19 mouse cellular contexts compared by ENCODE assay signal in the genomic region with DNA sequence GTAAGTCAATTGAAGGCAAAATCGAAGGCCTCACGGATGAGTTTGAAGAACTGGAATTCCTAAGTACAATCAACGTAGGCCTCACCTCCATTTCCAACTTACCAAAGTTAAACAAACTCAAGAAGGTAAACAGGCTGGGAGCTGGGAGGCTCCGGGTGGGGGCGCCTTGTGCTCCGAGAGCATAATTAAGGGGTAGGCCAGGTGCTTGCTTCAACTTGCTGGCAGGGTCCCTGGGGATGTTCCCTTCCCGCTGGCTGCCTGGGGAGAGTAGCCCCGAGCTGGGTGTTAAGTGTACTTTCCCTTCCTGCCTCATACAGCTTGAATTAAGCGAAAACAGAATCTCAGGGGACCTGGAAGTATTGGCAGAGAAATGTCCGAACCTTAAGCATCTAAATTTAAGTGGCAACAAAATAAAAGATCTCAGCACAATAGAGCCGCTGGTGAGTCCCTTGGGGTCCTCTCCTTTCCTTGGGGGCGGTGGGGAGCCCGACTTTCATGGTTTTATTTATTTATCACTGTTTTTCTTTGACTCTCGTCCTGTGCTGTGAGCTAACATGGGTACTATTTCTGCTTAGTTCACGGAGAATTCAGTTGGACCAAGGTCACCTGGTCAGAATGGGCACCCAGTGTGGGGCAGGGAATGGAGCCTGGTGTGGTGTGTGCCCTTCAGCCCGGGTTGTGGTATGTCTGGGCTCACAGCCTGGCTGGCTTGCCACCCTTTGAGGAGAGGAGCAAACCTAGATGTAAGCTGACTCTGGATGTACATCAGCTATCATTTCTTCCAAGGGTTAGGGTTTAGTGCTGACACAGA. TPM values are rescaled to one million over a fixed set of nuclear protein-coding genes. Genes with fewer than 3 reads are reported as not detected.
A peak's percentile ranks its signal among the peaks of the same experiment; 100 is the strongest.
DNase-seq lines count a peak whose midpoint lies in the region; ATAC-seq and TF ChIP-seq lines count a peak whose summit lies in the region.
"Had no signal": no experiment of that assay in that cellular context is flagged by ENCODE, and none has a peak within 500 bp of the region (broad histone marks: within the 10 kb centered on the region; RNA-seq: fewer than 3 reads in every experiment).

No protein-coding gene starts in this region.

- intact Hi-C loops in heart, adult 2 months (cut with DNase I) = loop anchor here (2.0 kb wide), 1 partner anchor 179 kb away; no protein-coding TSS in a partner anchor

- H3K4me3 ChIP-seq in cerebellum, adult 2 months (replicated peaks; ENCODE audit: insufficient read depth, low read depth, low read length) = no peak overlapping the region
- H3K4me3 ChIP-seq in heart, adult 2 months = no peak overlapping the region
- no peak overlapping the region for H3K4me3 ChIP-seq in stomach, postnatal 0 days (ENCODE audit: low read depth, low read length)
- no peak overlapping the region for H3K4me3 ChIP-seq in neural tube, embryonic 15.5 days (replicated peaks)
- H3K4me3 ChIP-seq: heart, embryonic 15.5 days; hindbrain, embryonic 15.5 days; limb, embryonic 10.5 days; liver, embryonic 13.5 days; neural tube, embryonic 13.5 days had no signal

- no peak for ATAC-seq in stomach, postnatal 0 days (ENCODE audit: low FRiP score, low TSS enrichment)
- ATAC-seq in neural tube, embryonic 15.5 days (ENCODE audit: low FRiP score) = no peak
- ATAC-seq: forebrain, embryonic 16.5 days had no signal

- H3K9me3 ChIP-seq in stomach, postnatal 0 days (ENCODE audit: control insufficient read depth, low read length) = no peaks in the 10 kb centered on the region
- no peaks in the 10 kb centered on the region for H3K9me3 ChIP-seq in neural tube, embryonic 15.5 days (replicated peaks)
- H3K9me3 ChIP-seq: heart, embryonic 15.5 days; hindbrain, embryonic 15.5 days; limb, embryonic 10.5 days; liver, embryonic 13.5 days; neural tube, embryonic 13.5 days had no signal

- peaks cover 51% of the 10 kb centered on the region for H3K4me1 ChIP-seq in cerebellum, adult 2 months (ENCODE audit: control insufficient read depth, insufficient read depth, low read length)
- H3K4me1 ChIP-seq in heart, adult 2 months (ENCODE audit: control insufficient read depth, insufficient read depth, low read length) = peaks cover 45% of the 10 kb centered on the region
- peaks cover 4% of the 10 kb centered on the region for H3K4me1 ChIP-seq in stomach, postnatal 0 days (replicated peaks; ENCODE audit: control insufficient read depth, insufficient read depth)
- H3K4me1 ChIP-seq in neural tube, embryonic 15.5 days = peaks cover 44% of the 10 kb centered on the region

- TF ChIP-seq EP300 in heart, adult 2 months (IDR thresholded peaks at IDR 0.05; ENCODE audit: insufficient read depth, low read depth, low read length) = no peak
- TF ChIP-seq EP300 in stomach, postnatal 0 days (optimal IDR thresholded peaks at IDR 0.05) = no peak

- H3K27me3 ChIP-seq in cerebellum, adult 2 months (ENCODE audit: control insufficient read depth, insufficient read depth, low read length) = no peaks in the 10 kb centered on the region
- H3K27me3 ChIP-seq in heart, adult 2 months (ENCODE audit: control insufficient read depth, insufficient read depth, low read length) = no peaks in the 10 kb centered on the region
- H3K27me3 ChIP-seq in stomach, postnatal 0 days (ENCODE audit: control insufficient read depth, insufficient read depth, low read length) = no peaks in the 10 kb centered on the region
- H3K27me3 ChIP-seq in neural tube, embryonic 15.5 days (replicated peaks) = no peaks in the 10 kb centered on the region
- H3K27me3 ChIP-seq: heart, embryonic 15.5 days; hindbrain, embryonic 15.5 days; liver, embryonic 13.5 days; neural tube, embryonic 13.5 days had no signal

- TF ChIP-seq POLR2A in cerebellum, adult 2 months (IDR thresholded peaks at IDR 0.05; ENCODE audit: borderline replicate concordance, insufficient read depth, low read length) = no peak
- no peak for TF ChIP-seq POLR2A in heart, adult 2 months (IDR thresholded peaks at IDR 0.05; ENCODE audit: insufficient read depth, low read depth, low read length)

- peak overlapping the region; percentile 20; the same call in 1 of the 2 replicates for H3K27ac ChIP-seq in cerebellum, adult 2 months (ENCODE audit: insufficient read depth, low read length)
- peak overlapping the region; percentile 48 for H3K27ac ChIP-seq in heart, adult 2 months
- H3K27ac ChIP-seq in stomach, postnatal 0 days (replicated peaks) = peak overlapping the region; percentile 40; the same call in 1 of the 2 replicates
- no peak overlapping the region for H3K27ac ChIP-seq in neural tube, embryonic 15.5 days (replicated peaks)
- H3K27ac ChIP-seq: heart, embryonic 15.5 days; hindbrain, embryonic 15.5 days; limb, embryonic 10.5 days; neural tube, embryonic 13.5 days had no signal

- H3K79me2 ChIP-seq in heart, adult 2 months (replicated peaks; ENCODE audit: control insufficient read depth, insufficient read depth, low read length) = peaks cover 6% of the 10 kb centered on the region

- H3K4me2 ChIP-seq in stomach, postnatal 0 days (replicated peaks; ENCODE audit: low read depth) = no peak overlapping the region
- no peak overlapping the region for H3K4me2 ChIP-seq in neural tube, embryonic 15.5 days
- H3K4me2 ChIP-seq: heart, embryonic 15.5 days; hindbrain, embryonic 15.5 days; liver, embryonic 13.5 days; neural tube, embryonic 13.5 days had no signal

- TF ChIP-seq CTCF in cerebellum, adult 2 months (IDR thresholded peaks at IDR 0.05; ENCODE audit: borderline replicate concordance, insufficient read depth, low read depth, low read length) = no peak
- no peak for TF ChIP-seq CTCF in heart, adult 2 months (IDR thresholded peaks at IDR 0.05)
- TF ChIP-seq CTCF in stomach, postnatal 0 days (IDR thresholded peaks at IDR 0.05; ENCODE audit: low read depth) = no peak

- peak in 1 of 2 experiments; percentile 28 for DNase-seq in cerebellum, adult 2 months
- DNase-seq in cerebellum, postnatal 4 days (ENCODE audit: low spot score in 2 of 2) = no peak
- DNase-seq in heart, adult 2 months = peak in 1 of 2 experiments; percentile 34
- no peak for DNase-seq in heart, postnatal 4 days
- DNase-seq in lung, adult 18-20 months = peak; percentile 67 to 74
- DNase-seq in lung, postnatal 10 days = no peak
- no peak for DNase-seq in stomach, postnatal 0 days (ENCODE audit: low spot score)
- DNase-seq: cerebellum, adult 11-12 months; embryo, embryonic 11 days; gastrocnemius, postnatal 14 days; kidney, adult 11 months; liver, embryonic 13.5 days; thymus, adult 2 months had no signal

- H3K36me3 ChIP-seq in heart, adult 2 months (ENCODE audit: control insufficient read depth, insufficient read depth, low read length) = peaks cover 7% of the 10 kb centered on the region
- H3K36me3 ChIP-seq in stomach, postnatal 0 days (ENCODE audit: control insufficient read depth, insufficient read depth, low read length) = peaks cover 2% of the 10 kb centered on the region; the same call in 1 of the 2 replicates
- H3K36me3 ChIP-seq in neural tube, embryonic 15.5 days = peaks cover 40% of the 10 kb centered on the region

- no peak overlapping the region; the same call in 1 of the 2 replicates for H3K9ac ChIP-seq in heart, adult 2 months (ENCODE audit: low read depth, low read length)
- H3K9ac ChIP-seq in stomach, postnatal 0 days (ENCODE audit: low read length) = no peak overlapping the region
- H3K9ac ChIP-seq in neural tube, embryonic 15.5 days (replicated peaks) = no peak overlapping the region
- H3K9ac ChIP-seq: heart, embryonic 15.5 days; hindbrain, embryonic 15.5 days; neural tube, embryonic 13.5 days had no signal

- 64% methylated on average over 16 of the region's 16 CpGs for WGBS in cerebellum, adult 2 months
- WGBS in heart, adult 2 months = 54% methylated on average over 16 of the region's 16 CpGs
- WGBS in stomach, postnatal 0 days = 56% methylated on average over 16 of the region's 16 CpGs
- 63% methylated on average over 16 of the region's 16 CpGs for WGBS in neural tube, embryonic 15.5 days

RNA-seq across cellular contexts. Expression of a gene that starts 30.9 kb away (rescaled TPM):
- 421 and 445 TPM in 2 replicates for polyA plus RNA-seq in cerebellum, adult 2 months (2012; rRNA removed)
- total RNA-seq in heart, adult 2 months (2021) = 100 to 1,000 TPM; 189 to 204 TPM
- 28.8 and 68.2 TPM in 2 replicates for polyA plus RNA-seq in heart, adult 2 months (2012; rRNA removed)
- 100 to 1,000 TPM; 255 to 279 TPM for total RNA-seq in heart, postnatal 4 days (2021)
- 67.9 and 89.9 TPM in 2 replicates for polyA plus RNA-seq in stomach, postnatal 0 days (2015; fragmentation: Nextera tagmentation; extraction: Ambion mirVana)
- polyA plus RNA-seq in neural tube, embryonic 15.5 days (2015; fragmentation: Nextera tagmentation; extraction: Ambion mirVana) = 131 and 170 TPM in 2 replicates

Comparison
In these comparisons a context has a peak if more than half of its experiments do, and no peak if none do; other contexts are left out.
1. DNase-seq: peak in lung, adult 18-20 months (2 of 2); none in cerebellum, postnatal 4 days (0 of 2), heart, postnatal 4 days (single experiment), lung, postnatal 10 days (single experiment) and stomach, postnatal 0 days (single experiment).